Mouse (Mus musculus): ENCODE measurements at regions not wholly inside any gene's neighbourhood (a gene's known extent, or its start where the extent isn't known, plus 50 kb on each side); places are given as distances from the start of the nearest gene placed in this dataset.

DNA sequence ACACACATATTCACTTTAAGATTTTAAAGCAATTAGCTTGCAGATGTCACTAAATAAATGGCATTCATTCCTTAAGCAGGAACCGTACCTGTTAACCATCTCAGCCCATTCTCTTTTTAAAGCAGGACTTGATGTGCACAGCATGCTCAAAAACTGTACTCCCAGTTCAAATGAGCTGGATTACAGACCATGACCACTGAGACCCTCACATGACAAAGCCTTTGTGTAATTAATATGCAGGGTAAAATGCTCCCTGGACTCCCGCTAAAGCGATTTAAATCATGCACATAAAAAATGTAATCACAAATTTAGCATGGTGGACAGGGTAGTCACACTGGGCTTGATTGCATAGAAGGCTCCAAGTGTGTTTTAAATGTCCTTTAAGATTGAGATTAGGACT lies 547.2 kb downstream of the Nr4a2 start:
- Histone ChIP-seq H3K36me3 (no peaks in the 10 kb centered on the region), H3K4me2 (no peak overlapping the region), H3K4me1 (replicated peaks) (0 out of 2 replicates have a peak, but pooled peaks cover 10% of the 10 kb centered on the region), H3K27ac (replicated peaks) (no peak overlapping the region), H3K9ac (no peak overlapping the region), H3K9me3 (no peaks in the 10 kb centered on the region), H3K27me3 (no peaks in the 10 kb centered on the region), H3K4me3 (no peak overlapping the region)
- no peak for ATAC-seq (ENCODE audit: low read depth)
- whole genome bisulfite sequencing = 29% methylated on average over 3 of the region's 3 CpGs

DNA sequence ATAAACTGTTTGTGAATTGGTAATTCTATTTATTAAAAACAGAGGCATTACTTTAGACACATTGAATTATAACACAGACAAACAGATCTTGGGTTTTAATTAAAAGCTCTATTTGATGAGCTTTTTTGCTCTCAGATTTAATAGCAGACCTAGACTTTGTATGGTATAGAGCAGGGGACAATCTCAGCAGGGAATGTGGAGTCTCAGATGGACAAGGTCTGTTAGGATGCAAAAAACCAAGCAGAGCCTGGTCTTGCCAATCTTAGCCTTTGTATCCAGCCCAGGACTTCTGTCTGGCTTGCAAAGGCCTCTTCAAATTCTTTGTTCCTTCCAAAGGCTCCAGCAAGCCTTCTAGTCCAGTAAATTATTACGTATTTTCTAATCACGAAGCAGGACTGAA lies 551.0 kb downstream of the Nr4a2 start:
- Histone ChIP-seq H3K9me3 (no peaks in the 10 kb centered on the region), H3K4me1 (replicated peaks) (0 out of 2 replicates have a peak, but pooled peaks cover 10% of the 10 kb centered on the region), H3K9ac (no peak overlapping the region), H3K4me3 (no peak overlapping the region), H3K36me3 (no peaks in the 10 kb centered on the region), H3K4me2 (no peak overlapping the region), H3K27me3 (no peaks in the 10 kb centered on the region), H3K27ac (replicated peaks) (no peak overlapping the region)
- no peak for ATAC-seq (ENCODE audit: low read depth)
- WGBS = 70% methylated on average over 2 of the region's 2 CpGs

DNA sequence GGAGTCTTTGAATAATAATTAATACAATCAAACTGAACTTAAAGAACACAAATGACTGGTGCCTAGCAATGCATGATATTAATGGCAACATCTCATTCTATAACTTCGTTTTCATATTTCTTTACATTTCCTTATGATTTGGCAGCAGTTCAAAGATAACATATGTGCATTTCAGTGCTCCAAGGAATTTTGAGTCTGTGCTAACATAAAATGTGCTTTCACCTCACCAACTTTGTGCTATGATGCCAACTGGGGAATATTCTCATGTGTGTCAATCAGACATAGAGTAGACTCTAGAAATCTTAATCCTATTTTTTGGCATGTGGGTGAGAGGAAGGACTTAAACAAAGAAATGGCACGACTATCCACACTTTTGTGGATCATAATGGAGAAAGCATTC lies 562.5 kb downstream of the Nr4a2 start:
- no peaks in the 10 kb centered on the region for H3K36me3 ChIP-seq
- no peak for ATAC-seq (ENCODE audit: low read depth)
- H3K4me1 ChIP-seq (replicated peaks) = no peaks in the 10 kb centered on the region
- no peak overlapping the region for H3K4me3 ChIP-seq
- H3K27me3 ChIP-seq = no peaks in the 10 kb centered on the region
- H3K9ac ChIP-seq = no peak overlapping the region
- no peak overlapping the region for H3K27ac ChIP-seq (replicated peaks)
- WGBS = 79% methylated on average over 2 of the region's 2 CpGs
- H3K9me3 ChIP-seq = no peaks in the 10 kb centered on the region
- H3K4me2 ChIP-seq = no peak overlapping the region

DNA sequence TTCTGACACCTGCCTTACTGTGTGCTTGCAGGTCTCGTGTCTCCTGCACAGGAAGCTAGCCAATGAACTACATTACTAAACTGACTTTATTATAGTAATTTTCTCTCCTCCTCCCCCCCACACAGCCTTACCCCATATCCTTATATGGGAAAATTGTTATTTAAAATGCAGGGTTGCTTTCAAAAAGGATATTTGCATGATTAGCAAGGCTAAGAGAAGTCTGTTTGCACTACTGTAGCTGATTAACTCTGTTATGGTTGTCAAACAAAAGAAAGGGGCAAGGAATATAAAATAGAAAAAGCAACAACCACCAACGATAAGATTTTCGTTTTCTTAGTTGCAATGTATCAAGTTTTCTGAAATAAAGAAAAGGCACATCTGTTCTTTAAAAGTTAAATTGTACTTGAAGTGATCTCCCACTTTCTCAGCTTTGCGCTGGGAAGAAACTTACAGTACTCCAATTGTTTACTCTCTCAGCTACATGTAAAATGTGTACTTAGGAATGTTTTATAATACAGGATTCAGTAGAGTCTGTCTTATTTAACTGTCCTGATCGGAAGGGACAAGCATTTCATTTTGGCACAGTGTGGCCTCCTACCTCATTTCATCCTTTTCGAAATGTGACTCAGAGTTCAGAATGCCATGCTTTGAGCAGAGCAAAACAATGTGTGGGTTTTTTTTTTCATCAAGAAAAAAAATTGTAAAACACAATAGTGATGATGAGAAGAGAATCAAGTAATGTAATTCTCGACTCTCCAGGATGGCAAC lies 571.4 kb downstream of the Nr4a2 start:
- 67% methylated on average over 7 of the region's 7 CpGs for WGBS

DNA sequence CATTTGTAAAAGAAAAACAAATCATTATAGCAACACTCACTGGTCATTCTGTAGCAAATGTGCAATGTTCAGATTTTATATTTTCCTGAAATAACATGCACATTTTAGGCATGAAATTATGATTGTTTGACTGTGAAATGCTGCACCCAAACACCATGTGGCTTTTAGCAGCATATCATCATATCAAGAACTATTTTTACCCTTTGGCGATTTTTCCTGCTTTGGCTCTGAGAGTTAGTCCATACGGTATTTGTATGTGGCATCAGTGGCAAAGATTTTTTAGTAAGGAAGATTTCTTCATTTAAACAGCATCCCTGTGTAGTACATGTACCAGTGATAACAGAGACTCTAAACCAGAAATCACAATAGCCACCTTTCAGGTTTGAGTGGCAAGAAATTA lies 573.6 kb downstream of the Nr4a2 start:
- H3K4me1 ChIP-seq (replicated peaks) = no peaks in the 10 kb centered on the region
- no peak overlapping the region for H3K9ac ChIP-seq
- no peaks in the 10 kb centered on the region for H3K27me3 ChIP-seq
- no peak for ATAC-seq (ENCODE audit: low read depth)
- H3K36me3 ChIP-seq = no peaks in the 10 kb centered on the region
- no peak overlapping the region for H3K4me2 ChIP-seq
- 89% methylated on average over 2 of the region's 2 CpGs for whole genome bisulfite sequencing
- H3K27ac ChIP-seq (replicated peaks) = no peak overlapping the region
- no peak overlapping the region for H3K4me3 ChIP-seq
- H3K9me3 ChIP-seq = no peaks in the 10 kb centered on the region

More for the DNA sequence above, 571.4 kb downstream of the Nr4a2 start:
- Histone ChIP-seq H3K9me3 (no peaks in the 10 kb centered on the region), H3K27me3 (no peaks in the 10 kb centered on the region), H3K36me3 (no peaks in the 10 kb centered on the region), H3K4me3 (no peak overlapping the region), H3K4me2 (no peak overlapping the region), H3K27ac (replicated peaks) (no peak overlapping the region), H3K4me1 (replicated peaks) (no peaks in the 10 kb centered on the region), H3K9ac (no peak overlapping the region)
- ATAC-seq (ENCODE audit: low read depth) = no peak

DNA sequence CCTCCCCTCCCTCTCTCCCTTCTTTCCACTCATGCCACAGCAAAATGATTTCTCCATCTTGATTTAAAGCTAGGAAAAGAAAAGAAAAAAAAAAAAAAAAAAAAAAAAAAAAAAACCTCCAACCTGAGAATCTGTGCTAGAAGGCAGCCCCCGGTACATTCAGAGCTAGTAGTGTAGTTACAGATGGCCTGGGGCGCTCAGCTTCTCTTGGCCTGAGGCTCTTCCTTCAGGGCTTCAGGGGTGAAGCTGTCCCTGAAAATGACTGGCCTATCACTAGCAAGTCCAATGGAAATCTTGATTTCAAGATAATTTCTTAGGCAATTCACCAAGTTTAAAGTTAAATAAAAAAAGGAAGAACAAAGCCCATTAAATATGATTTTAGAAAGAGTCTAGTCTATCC lies 583.1 kb downstream of the Nr4a2 start:
- Histone ChIP-seq H3K36me3 (no peaks in the 10 kb centered on the region), H3K9me3 (no peaks in the 10 kb centered on the region), H3K4me1 (replicated peaks) (peaks cover 18% of the 10 kb centered on the region), H3K27ac (replicated peaks) (no peak overlapping the region), H3K9ac (no peak overlapping the region), H3K4me2 (no peak overlapping the region), H3K4me3 (no peak overlapping the region), H3K27me3 (no peaks in the 10 kb centered on the region)
- no peak for ATAC-seq (ENCODE audit: low read depth)
- 57% methylated on average over 2 of the region's 2 CpGs for WGBS

DNA sequence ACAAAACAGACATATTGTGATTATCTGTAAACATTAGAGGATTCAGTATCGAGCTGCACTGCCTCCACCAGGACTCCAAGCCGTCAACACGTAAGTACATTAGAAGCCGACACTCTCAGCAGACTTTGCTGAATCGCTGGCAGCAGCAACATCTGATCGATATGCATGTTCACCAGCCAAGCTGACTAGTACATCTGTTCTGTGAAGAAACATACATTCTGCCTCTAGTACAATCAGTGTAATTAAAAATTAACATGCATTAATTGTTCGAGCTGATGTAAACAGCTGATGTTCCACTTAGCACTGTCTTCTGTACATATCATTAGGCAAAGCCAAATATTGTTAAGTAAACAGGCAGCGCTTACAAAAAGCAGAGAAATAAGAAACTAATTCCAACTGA lies 584.0 kb downstream of the Nr4a2 start:
- 58% methylated on average over 8 of the region's 8 CpGs for WGBS
- H3K36me3 ChIP-seq = no peaks in the 10 kb centered on the region
- H3K27me3 ChIP-seq = no peaks in the 10 kb centered on the region
- H3K9me3 ChIP-seq = no peaks in the 10 kb centered on the region
- H3K4me3 ChIP-seq = no peak overlapping the region
- H3K4me1 ChIP-seq (replicated peaks) = peaks cover 18% of the 10 kb centered on the region
- peak; percentile 61; the same call in 1 of the 2 replicates for ATAC-seq (ENCODE audit: low read depth)
- H3K27ac ChIP-seq (replicated peaks) = no peak overlapping the region
- no peak overlapping the region for H3K9ac ChIP-seq
- H3K4me2 ChIP-seq = no peak overlapping the region

DNA sequence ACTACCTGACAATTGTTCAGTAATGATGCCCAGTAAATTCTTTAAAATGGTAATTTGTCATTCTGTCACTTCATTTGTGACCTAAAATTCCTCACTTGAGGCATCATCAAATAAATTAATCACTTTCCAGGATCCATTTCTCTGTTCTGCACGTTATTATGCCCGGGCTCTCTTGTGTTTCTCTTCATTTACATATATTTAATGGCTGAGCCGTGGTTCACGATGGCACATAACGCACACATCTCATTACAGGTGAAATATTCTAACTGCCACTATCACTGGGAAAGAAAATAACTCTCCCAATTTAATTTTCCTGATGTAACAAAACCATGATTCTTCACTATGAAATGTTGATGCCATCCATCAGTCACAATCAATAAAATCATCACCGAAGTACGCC lies 604.4 kb downstream of the Nr4a2 start:
- Histone ChIP-seq H3K27me3 (no peaks in the 10 kb centered on the region), H3K36me3 (no peaks in the 10 kb centered on the region), H3K27ac (replicated peaks) (no peak overlapping the region), H3K4me3 (no peak overlapping the region), H3K9me3 (no peaks in the 10 kb centered on the region), H3K9ac (no peak overlapping the region), H3K4me2 (no peak overlapping the region), H3K4me1 (replicated peaks) (no peaks in the 10 kb centered on the region)
- 39% methylated on average over 7 of the region's 7 CpGs for whole genome bisulfite sequencing
- ATAC-seq (ENCODE audit: low read depth) = peak; percentile 81; the same call in 1 of the 2 replicates

Data from neural tube, embryonic 13.5 days (tissue).